Mouse (Mus musculus) gonadal fat pad, adult 2 months (tissue): Measurements from ENCODE around the gene Stpg4. TPM values are rescaled to one million over a fixed set of nuclear protein-coding genes. Genes with fewer than 3 reads are reported as not detected.

ENCODE experiments used
- DNase-seq: peaks from one replicate; pipeline ENCODE4 v3.0.0-alpha.2; 2012; ENCODE audit warnings: low read depth
- polyA plus RNA-seq: library from polyadenylated mRNA; depleted of rRNA; stranded (reverse); fragments of >200 nt; gene quantifications from 2 replicates; pipeline ENCODE4 v1.2.3, GENCODE M21; 2012; rRNA removed

The Stpg4 gene
- polyA plus RNA-seq, 1 experiment, result 0.45 TPM

GRCm38 (mm10) chr17:87350471-87351240 lies 76.9 kb downstream of the Stpg4 start:
- no peak for DNase-seq

GRCm38 (mm10) chr17:87349575-87349974 lies 78.0 kb downstream of the Stpg4 start:
- no peak for DNase-seq

GRCm38 (mm10) chr17:87349069-87349468 lies 78.5 kb downstream of the Stpg4 start:
- DNase-seq, result no peak

- DNase-seq, result no peak
Observed at GRCm38 (mm10) chr17:87348353-87348752, 79.2 kb downstream of the Stpg4 start.

GRCm38 (mm10) chr17:87345252-87345593 lies 82.3 kb downstream of the Stpg4 start:
- no peak for DNase-seq

GRCm38 (mm10) chr17:87344441-87345251 lies 82.9 kb downstream of the Stpg4 start:
- no peak for DNase-seq

- DNase-seq, result no peak
Observed at GRCm38 (mm10) chr17:87343060-87343703, 84.4 kb downstream of the Stpg4 start.

Other genes starting within 250 kb of the Stpg4 start
- 141 and 159 TPM in 2 replicates for gene Mcfd2, start 161.8 kb downstream of the Stpg4 start, polyA plus RNA-seq
- gene Ttc7, start 144.9 kb downstream of the Stpg4 start, polyA plus RNA-seq, result 28.1 and 31.8 TPM in 2 replicates
- 68.5 and 101 TPM in 2 replicates for gene Calm2, start 19.2 kb upstream of the Stpg4 start, polyA plus RNA-seq
- 121 and 191 TPM in 2 replicates for gene Epcam, start 208.2 kb upstream of the Stpg4 start, polyA plus RNA-seq
- 6.7 and 8.4 TPM in 2 replicates for gene Msh2, start 244.6 kb upstream of the Stpg4 start, polyA plus RNA-seq